Mouse (Mus musculus) myocyte (in vitro differentiated cells): Measurements from ENCODE around the gene 6030452D12Rik.

Source experiments
- E2F4 ChIP-seq: IDR thresholded peaks from one replicate; pipeline ENCODE4 v1.6.1; 2011; ENCODE audit warnings: mild to moderate bottlenecking, control low read depth, moderate library complexity; ENCODE audit not compliant: insufficient read depth
- MAX ChIP-seq: IDR thresholded peaks from one replicate; pipeline ENCODE4 v1.6.1; 2011; ENCODE audit warnings: low read depth, mild to moderate bottlenecking, control low read depth
- MYOD1 ChIP-seq, 3 experiments: IDR thresholded peaks; one replicate each; pipeline ENCODE4 v1.6.1; 2011; ENCODE audit warnings: control low read depth in 2 of 3, low read depth in 2 of 3, mild to moderate bottlenecking in 2 of 3, moderate library complexity in 1 of 3; ENCODE audit not compliant: insufficient read length in 2 of 3, control insufficient read depth in 1 of 3
- POLR2A ChIP-seq: IDR thresholded peaks from one replicate; pipeline ENCODE4 v1.6.1; 2011; ENCODE audit warnings: low read depth, mild to moderate bottlenecking, control low read depth, moderate library complexity; ENCODE audit not compliant: insufficient read length
- POLR2AphosphoS2 ChIP-seq: IDR thresholded peaks from one replicate; pipeline ENCODE4 v1.6.1; 2011; ENCODE audit warnings: low read depth, control low read depth; ENCODE audit not compliant: insufficient read length
- REST ChIP-seq: IDR thresholded peaks from one replicate; pipeline ENCODE4 v1.6.1; 2011; ENCODE audit warnings: mild to moderate bottlenecking, control low read depth, moderate library complexity; ENCODE audit not compliant: insufficient read depth, insufficient read length
- USF1 ChIP-seq: IDR thresholded peaks from one replicate; pipeline ENCODE4 v1.6.1; 2011; ENCODE audit warnings: low read depth, mild to moderate bottlenecking, control low read depth, moderate library complexity

GRCm38 (mm10) chr8:106548366-106548936 is 48.1 kb downstream of the 6030452D12Rik start:
- TF ChIP-seq POLR2A (no peak), E2F4 (no peak), POLR2AphosphoS2 (no peak), REST (no peak), MYOD1 (IDR thresholded peaks at IDR 0.05; ENCODE audit: control insufficient read depth in 1 of 3, insufficient read length in 2 of 3, low read depth in 2 of 3) (no peak), USF1 (no peak), MAX (no peak)
